Comparison of ENCODE assay signal across 8 mouse cellular contexts in genomic region chr6:99691666-99692205, GRCm38 (mm10). TPM values are rescaled to one million over a fixed set of nuclear protein-coding genes. Genes with fewer than 3 reads are reported as not detected.
DNase-seq lines count a peak whose midpoint lies in the region; ATAC-seq lines count a peak whose summit lies in the region.

No protein-coding gene starts in this region.

- H3K9ac ChIP-seq in neural tube, embryonic 11.5 days (ENCODE audit: low read length): peak overlapping the region; percentile 73
- peak overlapping the region; percentile 84 for H3K9ac ChIP-seq in stomach, embryonic 16.5 days (ENCODE audit: low read length)

- peaks cover 40% of the 10 kb centered on the region for H3K27me3 ChIP-seq in neural tube, embryonic 11.5 days (ENCODE audit: control insufficient read depth, insufficient read depth, low read length)
- H3K27me3 ChIP-seq in stomach, embryonic 16.5 days (ENCODE audit: control insufficient read depth, insufficient read depth, low read length): peaks cover 38% of the 10 kb centered on the region

- ATAC-seq in neural tube, embryonic 11.5 days (ENCODE audit: insufficient read depth, low FRiP score, low TSS enrichment): peak; percentile 62; the same call in 1 of the 2 replicates
- ATAC-seq in stomach, embryonic 16.5 days (ENCODE audit: insufficient read depth, low FRiP score): no peak
- no peak for ATAC-seq in granulocyte monocyte progenitor cell, adult 5-6 weeks (replicated peaks; ENCODE audit: poor library complexity, severe bottlenecking)

- H3K36me3 ChIP-seq in neural tube, embryonic 11.5 days (ENCODE audit: control insufficient read depth, insufficient read depth, low read length): no peaks in the 10 kb centered on the region
- H3K36me3 ChIP-seq in stomach, embryonic 16.5 days (ENCODE audit: control insufficient read depth, insufficient read depth, low read length): no peaks in the 10 kb centered on the region

- H3K9me3 ChIP-seq in neural tube, embryonic 11.5 days (ENCODE audit: control insufficient read depth, low read length): no peaks in the 10 kb centered on the region
- no peaks in the 10 kb centered on the region for H3K9me3 ChIP-seq in stomach, embryonic 16.5 days (replicated peaks; ENCODE audit: control insufficient read depth, low read length)

- WGBS in neural tube, embryonic 11.5 days: 5% methylated on average over 24 of the region's 25 CpGs
- WGBS in stomach, embryonic 16.5 days: 9% methylated on average over 25 of the region's 25 CpGs

- peaks cover 13% of the 10 kb centered on the region for H3K4me1 ChIP-seq in neural tube, embryonic 11.5 days (ENCODE audit: control insufficient read depth, insufficient read depth, low read length)
- H3K4me1 ChIP-seq in stomach, embryonic 16.5 days (ENCODE audit: control insufficient read depth, insufficient read depth, low read length): peaks cover 4% of the 10 kb centered on the region; the same call in 1 of the 2 replicates

- peak overlapping the region; percentile 88 for H3K4me2 ChIP-seq in neural tube, embryonic 11.5 days (ENCODE audit: low read depth)
- peak overlapping the region; percentile 94 for H3K4me2 ChIP-seq in stomach, embryonic 16.5 days (ENCODE audit: low read depth, low read length)

- peak; percentile 49 for DNase-seq in cerebellum, adult 11-12 months
- no peak for DNase-seq in cerebellum, adult 9-11 months
- DNase-seq in neural tube, embryonic 11.5 days (ENCODE audit: low spot score): no peak
- DNase-seq in neural tube, embryonic 10.5 days (ENCODE audit: extremely low spot score, low spot score): no peak
- DNase-seq in liver: peak; percentile 9
- DNase-seq in kidney, adult 11 months: no peak

- peak overlapping the region; percentile 46; the same call in 1 of the 2 replicates for H3K27ac ChIP-seq in neural tube, embryonic 11.5 days (ENCODE audit: low read depth, low read length)
- no peak overlapping the region for H3K27ac ChIP-seq in stomach, embryonic 16.5 days (ENCODE audit: low read length)

- peak overlapping the region; percentile 78 for H3K4me3 ChIP-seq in neural tube, embryonic 11.5 days (ENCODE audit: low read depth, low read length)
- peak overlapping the region; percentile 69 for H3K4me3 ChIP-seq in stomach, embryonic 16.5 days (replicated peaks; ENCODE audit: low read length)

RNA-seq across cellular contexts. Expression of gene Gpr27, which starts 0.7 kb away (rescaled TPM):
- polyA plus RNA-seq in neural tube, embryonic 11.5 days (2014; fragmentation: Nextera tagmentation; extraction: Ambion mirVana): 3.4 and 3.7 TPM in 2 replicates
- polyA plus RNA-seq in stomach, embryonic 16.5 days (2015; fragmentation: Nextera tagmentation; extraction: Ambion mirVana): 1.2 and 1.6 TPM in 2 replicates
- total RNA-seq in granulocyte monocyte progenitor cell, adult 5-6 weeks (2014; fragmentation: Nextera tagmentation): not detected in 2 replicates
- 0.09 TPM in 1 of 2 replicates, not detected in the other for total RNA-seq in granulocyte monocyte progenitor cell, adult 5-6 weeks (2017)

RNA-seq across cellular contexts. Expression of gene Gm20696, which starts 25.1 kb away (rescaled TPM):
- polyA plus RNA-seq in neural tube, embryonic 11.5 days (2014; fragmentation: Nextera tagmentation; extraction: Ambion mirVana): 2.5 and 4.7 TPM in 2 replicates
- 1.9 and 2.0 TPM in 2 replicates for polyA plus RNA-seq in stomach, embryonic 16.5 days (2015; fragmentation: Nextera tagmentation; extraction: Ambion mirVana)
- total RNA-seq in granulocyte monocyte progenitor cell, adult 5-6 weeks (2014; fragmentation: Nextera tagmentation): 28.1 and 28.6 TPM in 2 replicates
- 5.2 and 7.3 TPM in 2 replicates for total RNA-seq in granulocyte monocyte progenitor cell, adult 5-6 weeks (2017)

RNA-seq across cellular contexts. Expression of gene Eif4e3, which starts 25.2 kb away (rescaled TPM):
- 19.5 and 19.6 TPM in 2 replicates for polyA plus RNA-seq in neural tube, embryonic 11.5 days (2014; fragmentation: Nextera tagmentation; extraction: Ambion mirVana)
- 10.9 and 11.3 TPM in 2 replicates for polyA plus RNA-seq in stomach, embryonic 16.5 days (2015; fragmentation: Nextera tagmentation; extraction: Ambion mirVana)
- 23.2 and 33.9 TPM in 2 replicates for total RNA-seq in granulocyte monocyte progenitor cell, adult 5-6 weeks (2014; fragmentation: Nextera tagmentation)
- total RNA-seq in granulocyte monocyte progenitor cell, adult 5-6 weeks (2017): 24.1 and 26.8 TPM in 2 replicates

RNA-seq across cellular contexts. Expression of gene Prok2, which starts 34.5 kb away (rescaled TPM):
- polyA plus RNA-seq in neural tube, embryonic 11.5 days (2014; fragmentation: Nextera tagmentation; extraction: Ambion mirVana): not detected in 2 replicates
- polyA plus RNA-seq in stomach, embryonic 16.5 days (2015; fragmentation: Nextera tagmentation; extraction: Ambion mirVana): 0.27 TPM in 1 of 2 replicates, not detected in the other
- total RNA-seq in granulocyte monocyte progenitor cell, adult 5-6 weeks (2014; fragmentation: Nextera tagmentation): not detected in 2 replicates
- total RNA-seq in granulocyte monocyte progenitor cell, adult 5-6 weeks (2017): not detected in 2 replicates

Comparison
In these comparisons a context has a peak if more than half of its experiments do, and no peak if none do; other contexts are left out.
1. DNase-seq: peak in cerebellum, adult 11-12 months (single experiment) and liver (single experiment); none in cerebellum, adult 9-11 months (single experiment), neural tube, embryonic 11.5 days (single experiment), neural tube, embryonic 10.5 days (single experiment) and kidney, adult 11 months (single experiment).